Mouse (Mus musculus) urinary bladder, postnatal 25 days (tissue): ENCODE measurements around the gene Lipo2.
A peak's percentile ranks its signal among the peaks of the same experiment; 100 is the strongest.
"Not testable (repeated sequence)": the region's sequence is repeated elsewhere in the genome, so short reads cannot be mapped to it uniquely, and the experiment has no call there.

Experiments
- DNase-seq: peaks from one replicate; pipeline ENCODE4 v3.0.0; 2022; ENCODE audit warnings: low spot score

The Lipo2 gene

GRCm38 (mm10) chr19:33751259-33751658 lies at the start of gene Lipo2:
Gene Lipo2, minus strand, starts transcription at chr19:33751359.
- DNase-seq, result not testable (repeated sequence)

DNA sequence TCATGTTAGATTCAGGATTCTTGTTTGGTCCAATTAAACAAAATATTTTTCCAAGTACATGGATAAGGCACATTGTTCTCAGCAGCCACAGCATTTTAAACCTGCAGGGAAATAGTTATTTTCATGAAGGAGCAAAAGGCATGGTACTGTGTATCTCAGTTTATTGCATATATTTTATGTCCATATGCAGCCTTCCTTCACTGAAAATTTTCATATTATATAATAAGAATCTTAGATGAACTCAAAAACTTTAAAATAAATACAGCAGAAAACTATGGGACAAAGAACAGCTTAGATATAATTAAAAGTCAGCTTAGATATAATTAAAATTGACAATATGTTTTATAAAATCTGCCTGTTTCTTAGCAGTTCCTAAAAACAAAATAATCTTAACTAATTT lies 36.2 kb upstream of the Lipo2 start, which contains the start of gene Lipo1:
Gene Lipo1 (minus strand): TSS at position 101 of the 400 bp plus-strand sequence.
- not testable (repeated sequence) for DNase-seq

GRCm38 (mm10) chr19:33786576-33787277 lies 35.6 kb upstream of the Lipo2 start:
- DNase-seq, result no peak

- peak; percentile 4 for DNase-seq
These were observed 10.3 kb upstream of the Lipo2 start, which contains the start of gene Lipo3 for GRCm38 (mm10) chr19:33761287-33762086. Gene Lipo3, minus strand, starts transcription at chr19:33761951.
